Mouse (Mus musculus) C2C12 (cell line): ENCODE data around the gene Scn1b. TPM values are rescaled to one million over a fixed set of nuclear protein-coding genes. Genes with fewer than 3 reads are reported as not detected.

ENCODE experiments used
- H3K27me3 ChIP-seq: one replicate; pipeline ENCODE4 v1.6.1; 2011; ENCODE audit not compliant: control insufficient read depth, insufficient read depth, insufficient read length
- H3K36me3 ChIP-seq: one replicate; pipeline ENCODE4 v1.6.1; 2011; ENCODE audit not compliant: control insufficient read depth, insufficient read depth
- H3K4me3 ChIP-seq: one replicate; pipeline ENCODE4 v1.5.1; 2011; ENCODE audit warnings: mild to moderate bottlenecking, control low read depth; ENCODE audit not compliant: poor library complexity, insufficient read depth, severe bottlenecking
- H3K79me2 ChIP-seq: one replicate; pipeline ENCODE4 v1.6.1; 2011; ENCODE audit not compliant: control insufficient read depth, insufficient read depth
- H3K79me3 ChIP-seq: one replicate; pipeline ENCODE4 v1.6.1; 2011; ENCODE audit warnings: low read depth, control low read depth
- H3ac ChIP-seq: one replicate; pipeline ENCODE3; 2011; ENCODE audit warnings: low read depth; ENCODE audit not compliant: control insufficient read depth, insufficient read length
- CEBPB ChIP-seq: IDR thresholded peaks from one replicate; pipeline ENCODE4 v1.6.1; 2011; ENCODE audit warnings: low read depth, mild to moderate bottlenecking, control low read depth, moderate library complexity
- CTCF ChIP-seq: IDR thresholded peaks from one replicate; pipeline ENCODE4 v1.5.1; 2011; ENCODE audit not compliant: control insufficient read depth, insufficient read depth, insufficient read length
- FOSL1 ChIP-seq: IDR thresholded peaks from one replicate; pipeline ENCODE4 v1.8.0; 2011; ENCODE audit warnings: mild to moderate bottlenecking, low read length; ENCODE audit not compliant: poor library complexity, insufficient read depth, severe bottlenecking
- MAX ChIP-seq: IDR thresholded peaks from one replicate; pipeline ENCODE4 v1.6.1; 2011; ENCODE audit warnings: mild to moderate bottlenecking, control low read depth
- MYOD1 ChIP-seq: IDR thresholded peaks from one replicate; pipeline ENCODE4 v1.6.1; 2011; ENCODE audit warnings: low read depth; ENCODE audit not compliant: control insufficient read depth, insufficient read length
- MYOG ChIP-seq: IDR thresholded peaks from one replicate; pipeline ENCODE4 v1.6.1; 2011; ENCODE audit not compliant: control insufficient read depth, insufficient read length; ENCODE audit errors: extremely low read depth
- USF1 ChIP-seq: IDR thresholded peaks from one replicate; pipeline ENCODE4 v1.6.1; 2011; ENCODE audit warnings: low read depth, mild to moderate bottlenecking, control low read depth, moderate library complexity
- polyA plus RNA-seq: library from polyadenylated mRNA; unstranded; fragments of >200 nt; fragmentation: generic; extraction: Trizol; gene quantifications from one replicate; pipeline ENCODE4 v1.2.1, GENCODE M21; 2012; ENCODE audit warnings: missing spikeins

Scn1b gene
- polyA plus RNA-seq, 1 experiment, result 2.3 TPM

- Histone ChIP-seq H3K79me2 (no peaks in the 10 kb centered on the region), H3ac (no peak overlapping the region), H3K36me3 (no peaks in the 10 kb centered on the region), H3K27me3 (peaks cover 8% of the 10 kb centered on the region), H3K4me3 (no peak overlapping the region), H3K79me3 (no peaks in the 10 kb centered on the region)
- TF ChIP-seq CTCF (no peak), MYOG (no peak), CEBPB (no peak), MAX (no peak), USF1 (no peak), FOSL1 (no peak), MYOD1 (no peak)
Measured at GRCm38 (mm10) chr7:31115587-31116043, 11.2 kb downstream of the Scn1b start.

- TF ChIP-seq FOSL1, result no peak
- no peak for TF ChIP-seq USF1
- TF ChIP-seq MYOD1, result no peak
- TF ChIP-seq CTCF, result no peak
- TF ChIP-seq MAX, result no peak
- no peak for TF ChIP-seq CEBPB
- TF ChIP-seq MYOG, result no peak
- Histone ChIP-seq H3ac (no peak within 1 kb of the TSS), H3K4me3 (no peak within 1 kb of the TSS), H3K79me3 (no peaks in the 10 kb centered on the region), H3K79me2 (no peaks in the 10 kb centered on the region), H3K36me3 (no peaks in the 10 kb centered on the region), H3K27me3 (peaks cover 8% of the 10 kb centered on the region)
Measured at GRCm38 (mm10) chr7:31115182-31115581, 11.6 kb downstream of the Scn1b start, which contains the start of gene Hpn. Gene Hpn, minus strand, starts transcription at chr7:31115290.

- H3K79me2 ChIP-seq, result no peaks in the 10 kb centered on the region
- H3K79me3 ChIP-seq, result no peaks in the 10 kb centered on the region
- H3K4me3 ChIP-seq, result no peak overlapping the region
- H3K36me3 ChIP-seq, result no peaks in the 10 kb centered on the region
- H3ac ChIP-seq, result no peak overlapping the region
- peaks cover 6% of the 10 kb centered on the region for H3K27me3 ChIP-seq
- no peak for TF ChIP-seq USF1
- no peak for TF ChIP-seq FOSL1
- no peak for TF ChIP-seq CTCF
- TF ChIP-seq CEBPB, result no peak
- TF ChIP-seq MYOG, result no peak
- no peak for TF ChIP-seq MYOD1
- no peak for TF ChIP-seq MAX
Measured at GRCm38 (mm10) chr7:31114646-31115045, 12.2 kb downstream of the Scn1b start.

GRCm38 (mm10) chr7:31113800-31114199, 13.0 kb downstream of the Scn1b start:
- Histone ChIP-seq H3K79me2 (no peaks in the 10 kb centered on the region), H3K4me3 (no peak overlapping the region), H3K36me3 (no peaks in the 10 kb centered on the region), H3ac (no peak overlapping the region), H3K27me3 (peaks cover 4% of the 10 kb centered on the region), H3K79me3 (no peaks in the 10 kb centered on the region)
- TF ChIP-seq CEBPB (no peak), MYOD1 (no peak), CTCF (no peak), USF1 (no peak), MAX (no peak), MYOG (no peak), FOSL1 (no peak)

GRCm38 (mm10) chr7:31112036-31112435, 14.8 kb downstream of the Scn1b start:
- Histone ChIP-seq H3ac (no peak overlapping the region), H3K79me2 (no peaks in the 10 kb centered on the region), H3K36me3 (no peaks in the 10 kb centered on the region), H3K27me3 (peaks cover 8% of the 10 kb centered on the region), H3K4me3 (no peak overlapping the region), H3K79me3 (no peaks in the 10 kb centered on the region)
- TF ChIP-seq MYOG (no peak), MAX (no peak), FOSL1 (no peak), CEBPB (no peak), MYOD1 (no peak)

- H3ac ChIP-seq, result no peak overlapping the region
- no peak for TF ChIP-seq MYOG
- no peak for TF ChIP-seq MYOD1
- no peak for TF ChIP-seq FOSL1
- TF ChIP-seq CEBPB, result no peak
- TF ChIP-seq CTCF, result no peak
- TF ChIP-seq MAX, result no peak
- no peak for TF ChIP-seq USF1
- no peak overlapping the region for H3K4me3 ChIP-seq
Measured at GRCm38 (mm10) chr7:31110861-31111385, 15.9 kb downstream of the Scn1b start.

More at GRCm38 (mm10) chr7:31110861-31111385, 15.9 kb downstream of the Scn1b start:
- Histone ChIP-seq H3K36me3 (no peaks in the 10 kb centered on the region), H3K79me3 (no peaks in the 10 kb centered on the region), H3K79me2 (no peaks in the 10 kb centered on the region), H3K27me3 (peaks cover 8% of the 10 kb centered on the region)
